Mouse (Mus musculus) spleen, adult 10 weeks (tissue): ENCODE results near the gene Eef1a1. TPM values are rescaled to one million over a fixed set of nuclear protein-coding genes. Genes with fewer than 3 reads are reported as not detected.

ENCODE experiments used
- polyA plus RNA-seq: library from polyadenylated mRNA; stranded (reverse); fragments of 350-450 nt; fragmentation: Illumina TruSeq; extraction: RNeasy Lipid Tissue Mini Kit (QIAGEN cat#74804); gene quantifications from one replicate; pipeline ENCODE4 v1.2.3, GENCODE M21; 2015; ENCODE audit warnings: low replicate concordance; ENCODE audit not compliant: insufficient read depth

The Eef1a1 gene
- polyA plus RNA-seq = 13,150 TPM

DNA sequence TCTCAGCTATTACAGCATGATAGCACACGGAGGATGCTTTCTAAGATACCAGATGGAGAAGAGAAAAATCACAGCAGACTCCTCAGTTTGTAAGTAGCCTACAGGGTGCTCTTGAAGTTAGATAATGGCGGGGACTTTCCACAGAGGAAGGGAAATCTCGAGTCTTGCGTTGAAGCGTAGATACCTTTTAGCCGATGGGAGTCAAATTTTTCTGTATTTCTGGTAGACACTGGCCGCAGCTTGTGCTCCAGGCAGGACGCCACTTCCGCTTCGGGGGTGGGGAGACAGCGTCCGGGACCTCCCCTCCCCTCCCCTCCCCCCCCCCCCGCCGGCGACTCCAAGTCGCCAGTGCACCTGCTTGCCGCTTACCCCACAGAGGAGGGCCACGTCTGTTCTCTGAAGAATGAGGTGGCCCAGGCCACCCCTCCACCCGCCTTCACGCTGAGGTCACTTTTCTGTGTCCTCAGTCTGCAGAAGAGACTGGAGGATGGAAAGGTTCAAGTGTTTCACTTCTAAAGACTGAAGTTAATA, at the start of gene Eef1a1:
Gene Eef1a1 (minus strand): TSS at position 262 of the 531 bp plus-strand sequence.

DNA sequence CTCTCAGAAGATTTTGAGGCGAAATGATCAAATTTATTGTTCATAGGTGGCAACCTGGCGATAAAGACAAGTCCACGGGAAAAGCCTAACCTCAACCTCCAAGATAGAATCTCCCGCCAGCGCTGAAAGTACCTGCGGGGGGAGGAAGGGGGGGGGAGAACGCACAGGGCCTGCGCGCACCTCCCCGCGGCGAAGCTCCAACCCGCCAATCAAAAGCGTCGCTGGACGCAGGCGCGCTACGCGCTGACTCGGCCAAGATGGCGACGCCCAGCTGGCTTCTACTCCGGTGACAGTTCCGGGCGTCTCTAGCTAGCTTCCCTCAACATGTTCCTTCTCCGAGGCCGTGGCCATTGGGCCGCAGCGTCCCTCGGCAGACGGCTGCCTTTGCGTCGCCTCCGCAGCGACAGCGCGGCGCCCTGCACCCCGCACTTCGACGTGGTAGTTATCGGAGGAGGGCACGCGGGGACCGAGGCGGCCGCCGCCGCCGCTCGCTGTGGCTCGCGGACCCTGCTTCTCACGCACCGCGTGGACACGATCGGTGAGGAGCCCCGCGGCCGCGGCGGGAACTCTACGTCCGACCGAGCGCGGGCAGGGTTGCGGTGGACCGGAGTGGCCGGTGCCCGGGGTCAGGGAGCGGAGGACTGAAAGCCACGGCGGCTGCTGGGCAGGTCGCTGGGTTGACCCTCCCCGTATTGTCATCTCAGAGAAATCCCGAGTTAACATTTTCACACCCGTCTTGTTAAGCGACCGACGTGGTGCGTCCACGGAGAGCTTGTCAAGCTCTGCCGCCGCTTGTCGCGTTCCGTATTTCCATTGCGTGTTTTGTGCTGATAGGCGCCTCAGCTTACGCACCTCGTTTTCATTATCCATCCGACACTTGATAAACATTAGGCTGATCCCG, 40.7 kb downstream of the Eef1a1 start, which contains the start of the genes Mto1 and Gm17324:
Gene Mto1 (plus strand): TSS at position 236 of the 901 bp plus-strand sequence.
Gene Gm17324 (minus strand): TSS at position 814 of the 901 bp plus-strand sequence.

DNA sequence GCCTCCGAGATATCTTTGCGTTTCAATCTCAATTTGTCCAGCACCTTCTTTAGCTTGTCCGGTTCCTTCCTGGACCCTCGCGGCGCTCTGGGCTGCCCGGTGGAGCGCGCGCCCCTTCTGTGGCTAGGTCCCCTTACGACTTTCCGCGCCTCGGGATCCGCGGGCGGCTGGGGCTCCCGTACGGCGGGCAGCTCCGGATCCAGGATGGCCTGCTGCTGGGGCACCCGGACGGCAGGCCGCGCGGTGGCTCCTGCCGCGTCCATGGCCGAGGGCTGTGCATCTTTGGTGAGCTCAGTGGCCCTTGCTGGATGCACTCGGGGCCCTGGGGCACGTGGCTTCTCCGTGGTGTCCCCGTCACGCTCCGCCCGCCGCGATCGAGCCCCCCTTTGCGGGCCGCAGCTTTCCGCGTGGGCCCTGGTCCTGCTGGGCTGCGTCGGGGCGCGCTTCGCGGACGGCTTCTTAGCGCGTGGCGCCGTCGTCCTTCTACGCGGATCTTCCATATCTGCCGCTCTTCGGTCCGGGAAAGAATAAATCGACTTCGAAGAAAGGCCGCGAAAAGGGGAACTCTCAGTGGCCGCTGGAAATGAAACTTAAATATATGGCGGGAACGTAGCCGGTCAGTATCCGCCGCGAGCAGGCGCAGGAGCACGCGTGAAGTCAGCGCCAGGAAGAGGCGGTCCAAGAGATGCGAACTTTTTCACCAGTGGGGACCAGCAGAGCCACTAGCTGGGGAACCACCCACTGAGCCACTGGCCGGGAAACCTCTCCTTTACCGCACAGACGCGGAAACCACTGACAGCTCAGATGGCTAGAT, 46.2 kb downstream of the Eef1a1 start, which contains the start of gene Cgas:
Gene Cgas (minus strand): TSS at position 659 of the 814 bp plus-strand sequence.

Other genes starting within 250 kb of the Eef1a1 start
- gene Gm3776, start 232.0 kb downstream of the Eef1a1 start, polyA plus RNA-seq = not detected
- gene Gm10639, start 199.2 kb downstream of the Eef1a1 start, polyA plus RNA-seq = not detected
- not detected for gene Omt2a, start 174.4 kb downstream of the Eef1a1 start, polyA plus RNA-seq
- gene Omt2b, start 161.6 kb downstream of the Eef1a1 start, polyA plus RNA-seq = not detected
- gene Gsta2, start 133.4 kb downstream of the Eef1a1 start, polyA plus RNA-seq = not detected
- not detected for gene Dppa5a, start 121.0 kb downstream of the Eef1a1 start, polyA plus RNA-seq
- not detected for gene Ooep, start 110.4 kb downstream of the Eef1a1 start, polyA plus RNA-seq
- gene Ddx43, start 93.4 kb downstream of the Eef1a1 start, polyA plus RNA-seq = 1.5 TPM
- gene Cgas, start 45.9 kb downstream of the Eef1a1 start, polyA plus RNA-seq = 6.5 TPM
- 24.9 TPM for gene Mto1, start 40.9 kb downstream of the Eef1a1 start, polyA plus RNA-seq
- not detected for gene Gm17324, start 40.4 kb downstream of the Eef1a1 start, polyA plus RNA-seq
- gene Slc17a5, start 98.9 kb upstream of the Eef1a1 start, polyA plus RNA-seq = 10.2 TPM
- gene Cd109, start 126.4 kb upstream of the Eef1a1 start, polyA plus RNA-seq = 0.23 TPM